Mouse (Mus musculus) testis, postnatal 14 days (tissue): ENCODE data around the gene Lrrc7.

Experiments
- DNase-seq: peaks from one replicate; pipeline ENCODE4 v3.0.0; 2021; ENCODE audit warnings: low spot score

Gene Lrrc7

GRCm38 (mm10) chr3:158362091-158362490 lies 199.9 kb downstream of the Lrrc7 start:
- DNase-seq: no peak

- DNase-seq: no peak
Measured at GRCm38 (mm10) chr3:158356706-158357105, 205.3 kb downstream of the Lrrc7 start.

- DNase-seq: no peak
Measured at GRCm38 (mm10) chr3:158356194-158356593, 205.8 kb downstream of the Lrrc7 start.

- no peak for DNase-seq
Measured at GRCm38 (mm10) chr3:158340808-158341207, 221.2 kb downstream of the Lrrc7 start.

GRCm38 (mm10) chr3:158330085-158330484 lies 231.9 kb downstream of the Lrrc7 start:
- no peak for DNase-seq

GRCm38 (mm10) chr3:158310391-158310790 lies 251.6 kb downstream of the Lrrc7 start:
- DNase-seq: no peak

- DNase-seq: no peak
Measured at GRCm38 (mm10) chr3:158307415-158307814, 254.6 kb downstream of the Lrrc7 start.

- DNase-seq: no peak
Measured at GRCm38 (mm10) chr3:158298732-158299131, 263.3 kb downstream of the Lrrc7 start.

- no peak for DNase-seq
Measured at GRCm38 (mm10) chr3:158295041-158295440, 267.0 kb downstream of the Lrrc7 start.

GRCm38 (mm10) chr3:158284431-158284830 lies 277.6 kb downstream of the Lrrc7 start:
- DNase-seq: no peak

- DNase-seq: no peak
Measured at GRCm38 (mm10) chr3:158278631-158279030, 283.4 kb downstream of the Lrrc7 start.

GRCm38 (mm10) chr3:158272700-158273099 lies 289.3 kb downstream of the Lrrc7 start:
- no peak for DNase-seq

- no peak for DNase-seq
Measured at GRCm38 (mm10) chr3:158270887-158271286, 291.1 kb downstream of the Lrrc7 start.

GRCm38 (mm10) chr3:158252576-158252975 lies 309.4 kb downstream of the Lrrc7 start:
- DNase-seq: no peak

GRCm38 (mm10) chr3:158247672-158248071 lies 314.3 kb downstream of the Lrrc7 start:
- no peak for DNase-seq

GRCm38 (mm10) chr3:158210657-158211056 lies 351.4 kb downstream of the Lrrc7 start:
- no peak for DNase-seq

- DNase-seq: no peak
Measured at GRCm38 (mm10) chr3:158210026-158210425, 352.0 kb downstream of the Lrrc7 start.

- no peak for DNase-seq
Measured at GRCm38 (mm10) chr3:158207840-158208239, 354.2 kb downstream of the Lrrc7 start.

GRCm38 (mm10) chr3:158202776-158203175 lies 359.2 kb downstream of the Lrrc7 start:
- DNase-seq: no peak

- DNase-seq: no peak
Measured at GRCm38 (mm10) chr3:158195426-158195825, 366.6 kb downstream of the Lrrc7 start.

GRCm38 (mm10) chr3:158193229-158193628 lies 368.8 kb downstream of the Lrrc7 start:
- no peak for DNase-seq

GRCm38 (mm10) chr3:158174880-158175735 lies 386.9 kb downstream of the Lrrc7 start:
- DNase-seq: no peak

- DNase-seq: no peak
Measured at GRCm38 (mm10) chr3:158169180-158169579, 392.8 kb downstream of the Lrrc7 start.

- no peak for DNase-seq
Measured at GRCm38 (mm10) chr3:158168454-158168853, 393.6 kb downstream of the Lrrc7 start.
